Mouse (Mus musculus) hematopoietic stem cell, adult 5-6 weeks (primary cell): ENCODE data around the gene Mamstr. TPM values are rescaled to one million over a fixed set of nuclear protein-coding genes. Genes with fewer than 3 reads are reported as not detected.

ENCODE experiments used
- ATAC-seq, 2 experiments: fragments of 125-278 bp in 1 of 2; replicated peaks in 1 of 2; 2 replicates each; pipeline ENCODE4 v1.8.0; 2016 to 2017; ENCODE audit warnings: inconsistent platforms in 2 of 2, mild to moderate bottlenecking in 2 of 2, moderate number of reproducible peaks in 2 of 2, low read depth in 1 of 2, moderate TSS enrichment in 1 of 2; ENCODE audit not compliant: low FRiP score in 2 of 2, poor library complexity in 2 of 2, severe bottlenecking in 2 of 2, insufficient read depth in 1 of 2, low TSS enrichment in 1 of 2
- total RNA-seq: library from RNA; stranded (forward); fragments of 172-1452, 232-1000 nt; gene quantifications from 2 replicates; pipeline ENCODE4 v1.2.3, GENCODE M21; 2017

The Mamstr gene
- not detected in 2 replicates for total RNA-seq

DNA sequence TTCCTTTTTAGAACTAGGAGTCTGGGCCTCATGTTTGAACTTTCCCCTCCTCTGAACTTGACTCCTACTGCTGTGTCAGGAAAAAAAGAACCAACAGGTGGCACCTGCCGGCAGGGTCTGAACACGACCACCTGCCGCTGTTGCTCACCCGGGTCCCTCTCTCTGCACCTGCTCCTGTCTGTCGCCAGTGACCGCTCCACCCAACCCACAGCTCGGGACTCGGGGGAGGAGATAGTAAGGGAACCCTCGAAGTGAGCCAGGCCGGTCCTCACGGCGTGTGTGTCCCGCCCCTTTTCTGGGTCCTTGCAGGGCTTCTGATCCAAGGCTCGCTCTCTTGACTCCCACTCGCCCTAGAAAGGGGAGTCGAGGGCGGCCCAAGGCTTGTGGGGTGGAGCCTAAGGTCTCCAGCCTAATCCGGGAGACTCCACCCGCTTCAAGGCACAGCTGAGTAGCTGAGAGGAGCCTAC, at the start of gene Mamstr:
Mamstr (plus strand) TSS at position 417 of the 467 bp plus-strand sequence.
- no peak for ATAC-seq

DNA sequence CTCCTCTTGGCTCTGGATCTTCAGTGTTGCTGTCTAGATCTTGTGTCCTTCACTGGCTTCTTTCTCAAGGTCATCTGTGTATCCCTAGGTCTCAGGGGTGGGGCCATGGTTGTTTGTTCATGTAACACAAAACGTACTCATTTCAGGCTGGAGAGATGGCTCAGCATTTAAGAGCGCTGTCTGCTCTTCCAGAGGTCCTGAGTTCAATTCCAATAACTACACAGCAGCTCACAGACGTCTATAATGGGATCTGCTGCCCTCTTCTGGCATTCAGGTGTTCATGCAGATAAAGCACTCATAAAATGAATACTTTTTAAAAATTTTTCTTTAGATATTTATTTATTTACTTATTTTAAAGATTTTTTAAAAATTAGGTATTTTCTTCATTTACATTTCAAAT, 48.9 kb upstream of the Mamstr start:
- no peak for ATAC-seq

DNA sequence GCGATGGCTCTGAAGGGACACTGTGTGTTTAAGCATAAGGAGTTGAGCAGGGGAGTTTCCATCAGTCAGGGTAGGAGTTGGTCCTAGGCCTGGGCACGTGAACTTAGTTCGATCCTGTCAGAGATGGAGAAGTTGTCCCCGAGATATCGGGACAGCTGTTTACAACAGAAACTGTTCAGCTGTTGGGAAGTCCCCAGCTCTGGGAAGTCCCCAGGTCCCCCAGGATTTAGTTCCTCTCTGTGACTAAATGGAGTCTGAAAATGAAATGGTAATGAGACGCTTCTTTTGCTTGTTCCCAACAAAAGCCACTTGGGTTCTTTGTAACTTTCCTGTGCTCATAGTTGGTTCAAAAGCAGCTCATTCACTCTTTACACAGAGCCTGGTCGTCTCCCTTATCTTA, 47.9 kb upstream of the Mamstr start:
- no peak for ATAC-seq

DNA sequence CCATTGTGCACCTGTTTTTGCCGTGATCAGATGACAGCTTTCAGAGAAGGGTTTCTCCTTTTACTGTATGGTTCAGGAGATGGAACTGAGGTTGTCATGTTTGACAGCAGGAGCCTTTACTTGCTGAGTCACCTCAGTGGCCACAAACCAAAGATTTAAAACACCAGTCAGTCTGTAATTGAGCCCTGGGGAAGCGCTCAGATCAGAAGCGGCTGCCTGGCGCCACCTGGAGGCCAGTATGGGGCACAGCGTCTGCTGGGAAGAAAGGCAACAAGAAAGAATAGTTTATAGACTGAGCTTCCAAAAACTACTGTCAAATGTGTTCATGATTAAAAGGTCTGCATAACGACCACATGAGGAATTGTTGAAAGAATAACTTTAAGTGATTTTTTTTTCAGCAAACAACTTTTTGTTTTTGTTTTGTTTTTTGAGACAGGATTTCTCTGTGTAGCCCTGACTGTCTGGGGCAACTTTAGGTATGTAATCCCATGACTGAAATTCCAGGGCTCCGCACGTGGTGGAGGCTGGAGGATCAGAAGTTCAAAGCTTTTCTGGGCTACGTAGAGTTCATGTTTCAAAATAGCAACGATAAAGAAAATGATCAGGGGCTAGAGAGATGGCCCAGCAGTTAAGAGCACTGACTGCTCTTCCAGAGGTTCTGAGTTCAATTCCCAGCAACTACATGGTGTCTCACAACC, 46.5 kb upstream of the Mamstr start:
- peak; percentile 55 to 65 for ATAC-seq

DNA sequence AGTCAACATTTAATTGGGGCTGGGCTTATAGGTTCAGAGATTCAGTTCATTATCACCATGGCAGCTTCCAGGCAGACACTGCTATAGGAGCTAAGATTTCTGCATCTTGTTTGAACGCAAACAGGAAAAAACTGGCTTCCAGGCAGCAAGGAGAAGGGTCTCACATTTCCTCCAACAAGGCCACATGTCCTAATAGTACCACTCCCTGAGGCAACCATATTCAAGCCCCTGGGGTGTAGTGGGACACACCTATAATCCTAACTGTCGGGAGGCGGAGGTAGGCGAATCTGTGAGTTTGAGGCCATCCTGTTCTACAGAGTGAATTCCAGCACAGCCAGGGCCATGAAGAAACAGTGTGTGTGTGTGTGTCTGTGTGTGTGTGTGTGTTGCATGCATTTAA, 44.6 kb upstream of the Mamstr start:
- ATAC-seq, result no peak

DNA sequence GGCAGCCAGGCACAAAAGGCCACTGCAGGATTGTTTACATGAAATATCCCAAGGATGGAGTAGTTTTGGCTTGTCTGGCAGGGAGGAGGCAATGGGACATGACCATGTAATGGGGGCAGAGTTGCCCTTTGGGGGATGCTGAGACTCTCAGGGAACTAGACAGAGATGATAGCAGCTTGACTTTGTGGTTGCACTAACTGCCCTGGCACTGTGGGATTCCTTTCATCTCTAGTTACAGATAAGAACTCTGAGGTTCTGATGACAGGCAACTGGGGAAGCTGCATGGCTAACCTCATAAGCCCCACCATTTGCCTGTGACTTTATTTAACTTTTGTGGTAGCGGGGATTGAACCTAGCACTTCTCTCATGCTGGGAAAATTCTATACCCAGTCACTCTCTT, 43.7 kb upstream of the Mamstr start:
- ATAC-seq, result no peak

DNA sequence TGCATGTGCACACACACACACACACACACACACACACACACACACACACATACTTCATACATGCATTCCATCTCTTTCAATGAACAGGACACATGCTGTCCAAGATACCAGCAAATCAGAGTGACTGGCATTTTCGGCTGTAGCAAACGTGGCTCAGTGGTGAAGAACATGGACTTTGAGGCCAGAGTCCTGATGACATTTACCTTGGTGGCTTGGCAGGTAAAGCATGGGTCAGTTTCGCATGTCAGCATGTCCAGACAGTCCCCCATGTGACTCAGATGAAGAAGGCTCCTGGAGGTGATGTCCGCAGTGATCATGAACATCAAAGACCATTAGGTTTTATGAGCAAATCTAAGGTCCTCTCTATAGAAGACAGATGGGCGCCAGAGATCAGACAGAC, 42.8 kb upstream of the Mamstr start:
- ATAC-seq, result no peak

DNA sequence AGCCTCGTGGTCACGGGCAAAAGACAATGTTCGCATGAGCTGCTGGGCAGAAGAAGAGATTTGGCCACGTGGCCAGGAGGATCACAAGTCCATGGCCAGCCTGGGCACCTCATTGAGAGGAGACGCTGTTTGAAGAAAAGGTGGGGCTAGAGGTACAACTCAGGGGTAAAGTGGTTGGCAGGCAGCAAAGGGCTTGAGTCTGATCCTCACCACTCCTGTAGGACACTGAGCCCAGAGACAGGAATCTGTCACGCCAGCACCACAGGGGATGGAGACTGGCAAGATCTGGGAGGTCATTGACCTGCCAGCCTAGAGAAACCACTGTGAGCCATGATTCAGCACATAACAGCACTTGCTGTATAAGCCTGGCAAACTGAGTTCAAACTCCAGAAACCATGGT, 42.2 kb upstream of the Mamstr start:
- no peak for ATAC-seq

DNA sequence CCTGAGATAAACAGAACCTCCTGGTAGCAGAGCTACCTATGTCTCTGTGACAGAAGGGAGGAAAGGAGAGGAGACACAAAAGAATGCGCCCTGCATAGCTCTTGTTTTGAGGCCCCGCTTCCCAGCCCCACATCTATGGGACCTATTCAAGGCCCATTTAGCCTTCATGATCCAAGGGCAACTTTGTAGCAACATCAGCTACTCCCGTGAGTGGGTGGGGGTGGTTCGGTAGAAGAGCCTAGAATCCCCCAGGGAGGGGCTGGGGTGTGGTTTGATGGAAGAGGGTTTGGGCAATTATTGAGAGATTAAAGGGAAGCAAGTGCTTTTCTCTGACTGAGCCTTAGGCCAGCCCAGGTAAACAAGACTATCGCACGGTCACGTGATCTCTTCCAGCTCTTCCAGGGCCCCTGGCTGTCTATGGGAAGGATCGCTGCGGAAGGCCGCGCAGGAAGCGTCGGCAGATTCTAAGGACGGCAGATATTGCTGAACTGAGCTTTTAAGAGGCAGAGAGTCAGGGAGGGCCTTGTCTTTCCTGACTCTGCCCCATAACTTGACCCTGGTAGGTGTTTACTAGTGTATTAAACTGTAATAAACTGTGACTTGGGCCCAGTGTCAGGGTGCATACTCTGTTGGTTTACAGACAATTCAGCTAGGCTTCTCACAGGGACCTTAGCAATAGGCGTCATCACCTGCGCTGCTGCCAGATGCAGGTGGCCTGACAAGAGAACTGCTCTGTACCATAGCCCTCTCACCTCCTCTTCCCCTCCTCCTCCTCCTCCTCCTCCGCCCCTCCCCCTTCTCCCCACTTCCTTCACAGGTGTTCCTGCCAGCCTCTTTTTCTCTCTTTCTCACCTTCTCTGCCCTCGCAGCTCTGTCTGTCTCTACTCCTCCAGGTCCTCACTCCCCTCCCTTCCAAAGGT, 40.6 kb upstream of the Mamstr start:
- ATAC-seq, result no peak

DNA sequence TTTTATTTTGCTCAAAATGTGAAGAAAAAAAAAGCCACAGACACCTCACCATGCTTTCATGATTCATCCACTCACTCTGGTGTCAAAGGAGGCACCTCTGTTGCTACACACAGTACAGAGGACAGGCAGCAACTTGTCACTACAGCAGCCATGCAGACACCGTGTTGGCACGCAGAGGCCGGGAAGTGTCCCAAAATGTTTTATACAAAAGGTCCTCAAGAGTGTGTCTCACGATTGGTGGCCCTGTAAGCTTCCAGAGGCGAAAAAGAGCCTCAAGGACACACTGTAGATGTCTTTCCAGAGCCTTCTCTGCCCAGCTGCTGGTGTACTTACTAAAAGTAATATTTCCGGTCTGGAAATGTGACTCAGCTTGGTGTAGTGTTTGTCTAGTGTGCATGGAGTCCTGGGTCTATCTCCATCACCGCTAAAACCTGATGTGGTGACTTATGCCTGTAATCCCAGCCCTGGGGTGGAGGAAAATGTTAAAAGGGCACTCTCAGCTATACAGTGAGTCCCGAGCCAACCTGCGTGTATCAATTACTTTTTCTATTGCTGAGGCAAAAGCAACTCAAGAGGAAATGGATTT, 34.0 kb upstream of the Mamstr start:
- no peak for ATAC-seq

DNA sequence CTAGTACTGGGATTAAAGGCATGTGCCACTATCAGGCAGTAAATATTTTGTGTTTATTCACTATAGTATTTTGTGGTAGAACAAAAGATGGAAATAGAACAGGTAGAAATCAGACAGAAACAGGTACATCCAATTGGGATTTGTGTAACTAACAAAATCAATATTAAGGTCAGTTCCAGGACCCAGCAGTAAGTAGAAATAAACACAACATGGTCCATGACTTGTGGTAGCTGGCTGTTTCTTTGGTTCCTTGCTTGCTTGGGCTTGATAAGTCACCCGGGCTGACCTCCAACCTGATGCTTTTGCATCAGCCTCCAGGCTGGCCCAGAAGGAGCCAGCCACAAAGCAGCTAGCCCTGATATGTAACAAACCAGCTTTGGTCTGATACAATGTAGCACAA, 30.3 kb upstream of the Mamstr start:
- no peak for ATAC-seq

DNA sequence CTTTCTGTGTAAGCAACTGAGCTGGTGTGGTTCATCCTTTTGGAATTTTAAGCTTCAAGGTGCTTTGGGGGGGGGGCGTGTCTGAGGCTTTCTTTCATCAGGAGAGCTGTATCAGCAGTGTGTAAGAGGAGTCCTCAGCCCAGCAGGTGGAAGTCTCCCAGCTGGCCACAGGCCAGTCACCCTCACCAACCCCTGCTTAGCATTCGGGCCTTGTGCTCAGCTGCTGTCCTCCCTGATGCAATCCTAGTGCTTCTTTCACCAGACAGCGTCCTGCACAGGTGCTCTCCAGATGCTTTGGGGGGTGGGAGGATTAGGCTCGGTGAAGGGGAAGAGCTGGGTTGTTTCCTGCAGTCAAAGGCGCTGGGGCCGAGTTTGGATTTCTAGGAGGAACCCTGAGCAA, 23.5 kb upstream of the Mamstr start:
- ATAC-seq, result no peak

DNA sequence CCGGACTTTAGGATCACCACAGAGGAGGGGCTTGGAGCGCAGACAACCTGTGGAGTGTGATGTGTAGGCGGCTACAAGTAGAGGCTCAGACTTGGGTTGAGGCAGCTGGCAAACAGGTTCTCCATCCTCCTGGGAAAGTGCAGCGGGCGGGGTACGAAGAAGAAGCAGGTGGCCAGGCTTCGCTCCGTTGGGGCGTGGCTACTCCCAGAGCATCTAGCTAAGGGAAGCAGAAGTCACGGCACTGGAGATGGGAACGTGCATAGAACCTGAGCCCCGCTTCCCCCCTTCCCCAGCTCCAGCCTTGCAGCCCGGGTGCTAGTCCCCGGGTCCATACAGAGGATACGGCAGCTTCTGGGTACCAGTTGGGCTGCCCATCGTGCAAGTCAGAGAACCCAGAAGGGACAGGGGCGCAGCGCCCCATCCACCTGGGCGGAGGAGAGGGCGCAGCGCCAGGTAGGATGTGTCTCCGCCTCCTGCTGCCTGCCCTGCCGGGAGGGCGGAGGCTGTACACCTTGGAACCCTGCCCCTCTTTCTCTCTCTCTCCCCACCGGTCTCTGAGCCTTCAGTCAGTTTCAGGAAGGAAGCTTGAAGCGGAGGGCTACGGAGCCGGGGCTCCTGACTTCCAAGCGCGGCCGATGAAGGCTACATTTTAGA, 22.6 kb upstream of the Mamstr start, which contains the start of gene Fut1:
Fut1 (plus strand) TSS at position 248 of the 654 bp plus-strand sequence.
- peak; percentile 30 to 47; a peak in 2 of 4 replicates for ATAC-seq

DNA sequence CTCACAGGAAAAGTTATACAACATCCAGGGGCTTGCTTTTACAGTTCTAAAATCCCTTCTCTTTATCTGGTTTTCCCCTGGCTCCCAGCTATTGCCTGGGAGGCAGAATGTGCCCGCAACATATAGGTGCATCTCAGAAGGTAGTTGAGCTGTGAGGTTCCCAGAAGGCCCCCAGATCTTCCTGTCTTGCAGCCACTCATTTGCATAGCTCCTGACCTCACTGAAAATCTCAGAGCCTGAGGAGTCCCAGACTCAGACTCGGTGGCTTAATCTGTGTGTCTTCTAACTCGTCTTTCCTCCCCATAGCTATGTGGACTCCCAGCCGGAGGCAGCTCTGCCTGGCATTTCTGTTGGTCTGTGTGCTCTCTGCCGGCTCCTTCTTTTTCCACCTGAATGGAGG, 21.5 kb upstream of the Mamstr start:
- no peak for ATAC-seq

DNA sequence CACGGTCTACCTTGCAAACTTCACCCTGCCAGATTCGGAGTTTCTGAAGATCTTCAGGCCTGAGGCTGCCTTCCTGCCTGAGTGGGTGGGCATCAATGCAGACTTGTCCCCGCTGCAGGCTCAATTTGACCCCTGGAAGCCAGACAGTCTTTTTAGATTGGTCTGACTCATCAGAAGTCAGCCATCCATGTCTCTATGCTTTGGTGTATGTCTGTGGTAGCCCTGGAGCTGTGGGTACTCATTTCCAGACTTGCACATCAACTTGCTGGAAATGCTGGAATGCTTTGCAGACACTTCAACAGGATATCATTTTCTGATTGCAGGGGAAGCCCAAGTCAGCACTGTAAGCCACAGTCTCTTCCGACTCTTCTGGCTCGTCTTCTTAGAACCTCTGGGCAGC, 20.2 kb upstream of the Mamstr start:
- ATAC-seq, result no peak

DNA sequence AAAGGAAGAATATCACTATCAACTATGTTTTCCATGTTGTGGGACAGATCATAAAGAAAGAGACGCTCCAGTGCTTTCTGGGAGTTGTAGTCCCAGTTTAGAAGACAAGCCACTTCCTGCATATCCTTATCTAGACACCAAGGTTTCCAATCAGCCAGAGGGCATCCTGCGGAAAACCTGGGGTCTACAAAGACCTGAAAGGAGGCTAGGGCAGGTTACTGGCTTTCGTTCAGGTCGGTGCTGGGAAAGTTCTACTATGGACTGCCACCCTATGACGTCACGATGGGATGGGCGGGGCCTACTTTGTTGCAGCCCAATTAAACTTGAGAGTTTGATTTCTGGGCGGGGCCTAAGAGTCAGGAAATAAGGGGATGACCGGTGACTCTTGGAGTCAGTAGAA, 18.3 kb upstream of the Mamstr start, which contains the start of gene Izumo1:
Izumo1 (plus strand) TSS at position 369 of the 400 bp plus-strand sequence.
- no peak for ATAC-seq

DNA sequence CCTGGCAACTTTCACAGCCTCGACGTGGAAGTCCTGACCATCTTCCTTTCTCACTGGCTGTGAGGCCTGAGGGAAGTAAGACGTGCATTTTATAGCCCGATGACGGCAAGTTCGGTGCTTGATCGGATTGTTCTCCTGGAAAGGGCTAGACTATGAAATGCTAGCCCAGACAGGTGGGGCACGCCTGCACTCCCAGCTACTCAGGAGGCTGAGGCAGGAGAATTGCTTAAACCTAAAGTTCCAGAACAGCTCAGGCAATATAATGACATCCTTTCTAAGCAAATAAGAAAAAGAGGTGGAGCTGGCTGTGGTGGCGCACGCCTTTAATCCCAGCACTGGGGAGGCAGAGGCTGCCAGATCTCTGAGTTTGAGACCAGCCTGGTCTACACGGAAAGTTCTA, 16.3 kb upstream of the Mamstr start:
- ATAC-seq, result peak; percentile 58 to 99; a peak in 3 of 4 replicates
